Mouse (Mus musculus): ENCODE results near the gene Glrx5. TPM values are rescaled to one million over a fixed set of nuclear protein-coding genes. Genes with fewer than 3 reads are reported as not detected.

Gene Glrx5
- polyA plus RNA-seq, 1 experiment = 245 TPM

GRCm38 (mm10) chr12:105002340-105003132 is 30.0 kb upstream of the Glrx5 start:
- peaks cover 91% of the 10 kb centered on the region for H3K4me1 ChIP-seq (ENCODE audit: control insufficient read depth)
- TF ChIP-seq GATA1 (IDR thresholded peaks at IDR 0.05; ENCODE audit: low read length) = no peak
- no peak for TF ChIP-seq TAL1 (IDR thresholded peaks at IDR 0.05; ENCODE audit: low read length)
- no peaks in the 10 kb centered on the region for H3K9me3 ChIP-seq (ENCODE audit: control insufficient read depth, low read length)
- H3K27me3 ChIP-seq (ENCODE audit: control insufficient read depth) = no peaks in the 10 kb centered on the region
- H3K4me3 ChIP-seq (replicated peaks) = no peak overlapping the region
- peaks cover 53% of the 10 kb centered on the region for H3K36me3 ChIP-seq (ENCODE audit: control insufficient read depth)

GRCm38 (mm10) chr12:105003158-105003557 is 29.3 kb upstream of the Glrx5 start:
- Histone ChIP-seq H3K36me3 (ENCODE audit: control insufficient read depth) (peaks cover 59% of the 10 kb centered on the region), H3K27me3 (ENCODE audit: control insufficient read depth) (no peaks in the 10 kb centered on the region), H3K4me3 (replicated peaks) (no peak overlapping the region), H3K4me1 (ENCODE audit: control insufficient read depth) (peaks cover 91% of the 10 kb centered on the region), H3K9me3 (ENCODE audit: control insufficient read depth, low read length) (no peaks in the 10 kb centered on the region)
- TF ChIP-seq GATA1 (IDR thresholded peaks at IDR 0.05; ENCODE audit: low read length) = no peak
- TF ChIP-seq TAL1 (IDR thresholded peaks at IDR 0.05; ENCODE audit: low read length) = no peak

- no peak overlapping the region for H3K4me3 ChIP-seq (replicated peaks)
- no peaks in the 10 kb centered on the region for H3K27me3 ChIP-seq (ENCODE audit: control insufficient read depth)
- peaks cover 91% of the 10 kb centered on the region for H3K4me1 ChIP-seq (ENCODE audit: control insufficient read depth)
- H3K9me3 ChIP-seq (ENCODE audit: control insufficient read depth, low read length) = no peaks in the 10 kb centered on the region
- TF ChIP-seq GATA1 (IDR thresholded peaks at IDR 0.05; ENCODE audit: low read length) = no peak
- TF ChIP-seq TAL1 (IDR thresholded peaks at IDR 0.05; ENCODE audit: low read length) = no peak
- H3K36me3 ChIP-seq (ENCODE audit: control insufficient read depth) = peaks cover 62% of the 10 kb centered on the region
These were observed 28.8 kb upstream of the Glrx5 start for GRCm38 (mm10) chr12:105003715-105004114.

- H3K4me1 ChIP-seq (ENCODE audit: control insufficient read depth) = peaks cover 86% of the 10 kb centered on the region
- no peaks in the 10 kb centered on the region for H3K27me3 ChIP-seq (ENCODE audit: control insufficient read depth)
- peaks cover 60% of the 10 kb centered on the region for H3K36me3 ChIP-seq (ENCODE audit: control insufficient read depth)
- no peak overlapping the region for H3K4me3 ChIP-seq (replicated peaks)
- TF ChIP-seq TAL1 (IDR thresholded peaks at IDR 0.05; ENCODE audit: low read length) (no peak), GATA1 (IDR thresholded peaks at IDR 0.05; ENCODE audit: low read length) (no peak)
- H3K9me3 ChIP-seq (ENCODE audit: control insufficient read depth, low read length) = no peaks in the 10 kb centered on the region
These were observed 27.4 kb upstream of the Glrx5 start for GRCm38 (mm10) chr12:105004956-105005714.

- no peaks in the 10 kb centered on the region for H3K9me3 ChIP-seq (ENCODE audit: control insufficient read depth, low read length)
- H3K4me3 ChIP-seq (replicated peaks) = no peak overlapping the region
- H3K4me1 ChIP-seq (ENCODE audit: control insufficient read depth) = peaks cover 89% of the 10 kb centered on the region
- TF ChIP-seq GATA1 (IDR thresholded peaks at IDR 0.05; ENCODE audit: low read length) (no peak), TAL1 (IDR thresholded peaks at IDR 0.05; ENCODE audit: low read length) (no peak)
- peaks cover 58% of the 10 kb centered on the region for H3K36me3 ChIP-seq (ENCODE audit: control insufficient read depth)
- no peaks in the 10 kb centered on the region for H3K27me3 ChIP-seq (ENCODE audit: control insufficient read depth)
These were observed 26.8 kb upstream of the Glrx5 start for GRCm38 (mm10) chr12:105005715-105005972.

GRCm38 (mm10) chr12:105008150-105008549 is 24.3 kb upstream of the Glrx5 start:
- peaks cover 39% of the 10 kb centered on the region for H3K36me3 ChIP-seq (ENCODE audit: control insufficient read depth)
- peak overlapping the region; percentile 83 for H3K4me3 ChIP-seq (replicated peaks)
- H3K4me1 ChIP-seq (ENCODE audit: control insufficient read depth) = peaks cover 90% of the 10 kb centered on the region
- H3K27me3 ChIP-seq (ENCODE audit: control insufficient read depth) = no peaks in the 10 kb centered on the region
- no peak for TF ChIP-seq TAL1 (IDR thresholded peaks at IDR 0.05; ENCODE audit: low read length)
- no peaks in the 10 kb centered on the region for H3K9me3 ChIP-seq (ENCODE audit: control insufficient read depth, low read length)

GRCm38 (mm10) chr12:105008752-105009178 is 23.7 kb upstream of the Glrx5 start:
- H3K4me1 ChIP-seq (ENCODE audit: control insufficient read depth) = peaks cover 90% of the 10 kb centered on the region

GRCm38 (mm10) chr12:105009370-105010212 is 22.9 kb upstream of the Glrx5 start, which contains the start of gene Syne3:
Gene Syne3 (minus strand): TSS chr12:105009809.
- Histone ChIP-seq H3K9me3 (ENCODE audit: control insufficient read depth, low read length) (no peaks in the 10 kb centered on the region), H3K36me3 (ENCODE audit: control insufficient read depth) (peaks cover 36% of the 10 kb centered on the region), H3K4me1 (ENCODE audit: control insufficient read depth) (peaks cover 90% of the 10 kb centered on the region), H3K27me3 (ENCODE audit: control insufficient read depth) (no peaks in the 10 kb centered on the region), H3K4me3 (replicated peaks) (peak within 1 kb of the TSS; percentile 83)
- TF ChIP-seq GATA1 (IDR thresholded peaks at IDR 0.05; ENCODE audit: low read length) (no peak), TAL1 (IDR thresholded peaks at IDR 0.05; ENCODE audit: low read length) (no peak)

More at GRCm38 (mm10) chr12:105008752-105009178, 23.7 kb upstream of the Glrx5 start:
- Histone ChIP-seq H3K27me3 (ENCODE audit: control insufficient read depth) (no peaks in the 10 kb centered on the region), H3K36me3 (ENCODE audit: control insufficient read depth) (peaks cover 39% of the 10 kb centered on the region), H3K4me3 (replicated peaks) (peak overlapping the region; percentile 83), H3K9me3 (ENCODE audit: control insufficient read depth, low read length) (no peaks in the 10 kb centered on the region)
- no peak for TF ChIP-seq GATA1 (IDR thresholded peaks at IDR 0.05; ENCODE audit: low read length)
